Mouse (Mus musculus) small intestine, adult 2 months (tissue): ENCODE measurements at regions not wholly inside any gene's neighbourhood (a gene's known extent, or its start where the extent isn't known, plus 50 kb on each side); places are given as distances from the start of the nearest gene placed in this dataset.

Source experiments
- CTCF ChIP-seq: fragments of 200-500 bp; IDR thresholded peaks from 2 replicates; pipeline ENCODE4 v1.5.1; 2012; ENCODE audit warnings: low read depth, mild to moderate bottlenecking, control low read depth, inconsistent platforms, low read length, moderate library complexity, mixed read lengths; ENCODE audit not compliant: insufficient replicate concordance, insufficient read length; ENCODE audit errors: extremely low read depth
- POLR2A ChIP-seq: fragments of 200-500 bp; IDR thresholded peaks from 2 replicates; pipeline ENCODE4 v1.6.1; 2012; ENCODE audit warnings: low read depth, mild to moderate bottlenecking, control low read depth, inconsistent platforms, low read length, moderate library complexity

- TF ChIP-seq CTCF (peak; percentile 41; the same call in 1 of the 2 replicates), POLR2A (no peak)
Observed at GRCm38 (mm10) chr6:117660576-117660975, 180.4 kb upstream of the Zfp637 start.
